Mouse (Mus musculus) midbrain, embryonic 13.5 days (tissue): ENCODE measurements around the gene Tnfsf15. TPM values are rescaled to one million over a fixed set of nuclear protein-coding genes. Genes with fewer than 3 reads are reported as not detected.

Source experiments
- ATAC-seq: fragments of 200-750 bp; cut with Nextera tagmentation; 2 replicates; pipeline ENCODE4 v1.8.0; 2017; ENCODE audit warnings: mild to moderate bottlenecking, moderate TSS enrichment, moderate library complexity
- H3K27ac ChIP-seq: fragments of 300-500 bp; sonication (generic); 2 replicates; pipeline ENCODE4 v1.5.1; 2015; ENCODE audit warnings: inconsistent platforms, mild to moderate bottlenecking, moderate library complexity
- H3K27me3 ChIP-seq: fragments of 300-500 bp; sonication (generic); 2 replicates; pipeline ENCODE4 v1.6.1; 2015; ENCODE audit warnings: mild to moderate bottlenecking, inconsistent platforms
- H3K36me3 ChIP-seq: fragments of 300-500 bp; sonication (generic); 2 replicates; pipeline ENCODE4 v1.6.1; 2015; ENCODE audit warnings: mild to moderate bottlenecking, inconsistent platforms
- H3K4me1 ChIP-seq: fragments of 300-500 bp; sonication (generic); replicated peaks from 2 replicates; pipeline ENCODE4 v1.6.1; 2015; ENCODE audit warnings: inconsistent platforms
- H3K4me2 ChIP-seq: fragments of 300-500 bp; sonication (generic); replicated peaks from 2 replicates; pipeline ENCODE4 v1.6.1; 2015; ENCODE audit warnings: moderate library complexity, mild to moderate bottlenecking, inconsistent platforms
- H3K4me3 ChIP-seq: fragments of 300-500 bp; sonication (generic); replicated peaks from 2 replicates; pipeline ENCODE4 v1.5.1; 2015; ENCODE audit warnings: mild to moderate bottlenecking, inconsistent platforms
- H3K9ac ChIP-seq: fragments of 300-500 bp; sonication (generic); replicated peaks from 2 replicates; pipeline ENCODE4 v1.6.1; 2015; ENCODE audit warnings: mild to moderate bottlenecking, inconsistent platforms
- H3K9me3 ChIP-seq: fragments of 300-500 bp; sonication (generic); 2 replicates; pipeline ENCODE4 v1.6.1; 2016; ENCODE audit warnings: mild to moderate bottlenecking, inconsistent platforms
- WGBS: fragments of 180-500 bp; shearing (Covaris S2); methylation state at CpG from one replicate; pipeline ENCODE4 v1.1.7; 2015; 5-methylcytosine and 5-hydroxymethylcytosine counted together
- polyA plus RNA-seq: library from polyadenylated mRNA; unstranded; fragments of >200 nt; fragmentation: Nextera tagmentation; extraction: Ambion mirVana; gene quantifications from 2 replicates; pipeline ENCODE4 v1.2.1, GENCODE M21; 2015

The Tnfsf15 gene
- not detected in 2 replicates for polyA plus RNA-seq

DNA sequence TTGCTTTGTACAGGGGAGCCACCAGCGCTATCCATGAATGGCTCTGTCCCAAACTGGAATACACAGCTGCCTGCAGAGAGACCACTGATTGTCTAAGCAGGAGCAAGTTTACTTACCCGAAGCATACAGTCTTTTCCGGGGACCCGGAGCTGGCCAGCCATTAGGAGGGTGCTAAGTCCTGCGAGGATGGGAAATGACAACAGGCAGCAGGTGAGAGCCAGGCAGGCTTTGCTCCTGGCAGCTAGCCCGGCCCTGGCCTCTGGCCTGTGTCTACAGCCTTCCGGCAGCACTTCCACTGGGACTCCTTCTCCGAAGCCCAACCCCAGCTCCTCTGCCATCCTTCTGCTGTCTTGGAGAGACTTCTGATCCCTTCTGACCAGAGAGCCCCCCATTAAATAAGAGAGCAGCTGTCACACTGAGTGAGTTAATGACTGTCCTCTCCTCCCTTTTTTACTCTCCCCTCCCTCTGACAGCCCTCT, at the start of gene Tnfsf15:
Tnfsf15 (minus strand) TSS at position 421 of the 479 bp plus-strand sequence.
- no peak within 1 kb of the TSS for H3K9ac ChIP-seq
- no peaks in the 10 kb centered on the region for H3K36me3 ChIP-seq
- H3K27ac ChIP-seq: no peak within 1 kb of the TSS
- no peak within 1 kb of the TSS for H3K4me2 ChIP-seq
- no peak within 1 kb of the TSS for H3K4me3 ChIP-seq
- peak; percentile 65 for ATAC-seq
- H3K27me3 ChIP-seq: no peaks in the 10 kb centered on the region
- WGBS: 72% methylated on average over 8 of the region's 8 CpGs
- H3K4me1 ChIP-seq: no peaks in the 10 kb centered on the region
- H3K9me3 ChIP-seq: no peaks in the 10 kb centered on the region

DNA sequence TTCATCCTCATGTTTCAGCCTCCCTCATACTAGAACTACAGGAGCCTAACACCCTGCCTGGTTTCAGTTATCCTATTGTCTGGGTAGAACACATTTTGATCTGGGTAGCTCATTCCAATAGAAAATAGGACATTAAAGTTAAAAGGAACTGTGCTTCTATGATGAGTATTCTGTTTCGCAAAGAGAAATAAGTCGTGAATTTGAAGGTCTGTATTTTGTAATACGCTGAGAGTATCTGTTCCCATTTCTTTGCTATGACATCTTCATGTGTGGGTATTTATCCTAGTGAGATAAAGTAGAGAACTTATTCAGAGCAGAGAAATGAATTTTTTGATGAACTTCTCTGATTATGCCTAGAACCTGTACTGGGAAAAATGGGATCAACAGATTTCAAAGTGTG, 47.4 kb upstream of the Tnfsf15 start:
- H3K4me1 ChIP-seq: no peaks in the 10 kb centered on the region
- no peak overlapping the region for H3K4me2 ChIP-seq
- no peak for ATAC-seq
- H3K9me3 ChIP-seq: no peaks in the 10 kb centered on the region
- no peaks in the 10 kb centered on the region for H3K27me3 ChIP-seq
- H3K9ac ChIP-seq: no peak overlapping the region
- H3K4me3 ChIP-seq: no peak overlapping the region
- no peaks in the 10 kb centered on the region for H3K36me3 ChIP-seq
- 95% methylated on average over 3 of the region's 3 CpGs for WGBS
- no peak overlapping the region for H3K27ac ChIP-seq

DNA sequence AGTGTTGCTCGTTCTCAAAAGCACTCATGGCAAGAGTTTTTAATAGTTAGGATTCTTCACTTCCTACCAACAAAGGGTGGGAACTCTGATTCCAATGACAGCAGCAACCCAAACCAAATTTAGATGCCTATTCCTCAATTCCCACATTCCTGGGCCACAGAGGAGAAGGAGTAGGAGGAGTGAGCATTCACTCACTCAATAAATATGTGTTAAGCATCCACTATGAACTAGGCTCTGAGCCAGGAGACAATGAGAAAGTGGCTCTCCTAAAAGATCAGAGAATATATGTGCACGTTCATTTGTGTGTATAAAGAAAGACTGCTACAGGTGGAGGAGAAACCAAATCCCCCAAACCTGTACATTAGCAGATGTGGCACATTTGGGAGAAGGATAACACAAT, 40.6 kb upstream of the Tnfsf15 start:
- Histone ChIP-seq H3K4me2 (no peak overlapping the region), H3K27me3 (no peaks in the 10 kb centered on the region), H3K36me3 (no peaks in the 10 kb centered on the region), H3K9ac (no peak overlapping the region), H3K27ac (no peak overlapping the region), H3K4me3 (no peak overlapping the region), H3K4me1 (no peaks in the 10 kb centered on the region), H3K9me3 (no peaks in the 10 kb centered on the region)
- no peak for ATAC-seq
- 83% methylated on average over 2 of the region's 2 CpGs for WGBS

DNA sequence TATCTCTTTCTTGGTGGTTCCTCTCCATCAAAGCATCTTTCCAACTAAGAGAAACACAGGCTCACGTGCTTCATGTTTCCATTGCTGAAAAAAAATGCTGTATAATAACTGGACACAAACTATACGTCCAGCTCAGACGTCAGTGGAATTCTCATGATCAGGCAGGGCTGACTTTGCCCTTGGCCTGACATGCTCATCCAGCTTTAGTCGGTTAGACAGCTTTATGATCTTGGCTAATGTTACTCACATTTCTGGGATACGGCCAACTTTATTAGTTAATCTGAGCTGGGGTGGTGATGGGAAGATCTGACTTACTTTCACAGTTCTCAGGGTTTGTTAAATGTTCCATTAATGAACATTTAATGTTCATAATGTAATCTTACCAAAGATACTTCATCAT, 38.9 kb upstream of the Tnfsf15 start:
- H3K27ac ChIP-seq: no peak overlapping the region
- no peaks in the 10 kb centered on the region for H3K27me3 ChIP-seq
- no peak overlapping the region for H3K4me3 ChIP-seq
- no peak for ATAC-seq
- H3K4me1 ChIP-seq: no peaks in the 10 kb centered on the region
- H3K9me3 ChIP-seq: no peaks in the 10 kb centered on the region
- H3K4me2 ChIP-seq: no peak overlapping the region
- H3K9ac ChIP-seq: no peak overlapping the region
- H3K36me3 ChIP-seq: no peaks in the 10 kb centered on the region
- 91% methylated on average over 5 of the region's 5 CpGs for WGBS

DNA sequence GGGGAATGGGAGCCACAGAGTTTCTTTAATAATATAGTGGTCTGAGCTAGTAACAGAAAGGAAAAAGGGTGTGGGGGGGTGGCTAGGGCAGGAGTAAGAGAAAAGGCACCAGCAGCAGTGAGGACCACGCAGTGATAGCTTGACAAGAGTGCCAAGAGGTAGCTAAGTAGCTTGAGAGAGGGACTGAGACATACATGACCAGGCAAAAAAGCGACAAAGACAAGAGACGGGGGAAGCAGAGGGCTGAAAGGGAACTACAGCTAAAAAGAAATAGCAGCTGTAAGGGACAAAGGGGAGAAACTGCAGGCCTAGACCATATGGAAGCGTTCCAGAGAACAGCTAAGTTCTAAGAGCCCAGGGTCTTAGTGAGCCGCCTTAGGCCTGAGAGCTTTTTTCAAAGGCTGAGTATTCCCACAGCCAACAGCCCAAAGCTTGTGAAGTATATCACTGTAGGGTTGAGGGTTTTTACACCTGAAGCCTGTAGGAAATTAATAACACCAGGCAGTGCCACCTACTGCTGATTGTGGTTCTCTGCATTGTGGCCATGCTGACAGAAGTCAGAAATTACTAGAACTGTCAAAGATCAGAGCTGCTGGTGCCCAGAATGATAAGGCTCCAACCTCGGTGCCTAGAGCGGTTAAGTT, 38.2 kb upstream of the Tnfsf15 start:
- Histone ChIP-seq H3K9me3 (no peaks in the 10 kb centered on the region), H3K27me3 (no peaks in the 10 kb centered on the region), H3K36me3 (no peaks in the 10 kb centered on the region), H3K9ac (no peak overlapping the region), H3K4me3 (no peak overlapping the region), H3K27ac (no peak overlapping the region), H3K4me1 (no peaks in the 10 kb centered on the region), H3K4me2 (no peak overlapping the region)
- peak; percentile 45 for ATAC-seq
- WGBS: 77% methylated on average over 7 of the region's 7 CpGs

DNA sequence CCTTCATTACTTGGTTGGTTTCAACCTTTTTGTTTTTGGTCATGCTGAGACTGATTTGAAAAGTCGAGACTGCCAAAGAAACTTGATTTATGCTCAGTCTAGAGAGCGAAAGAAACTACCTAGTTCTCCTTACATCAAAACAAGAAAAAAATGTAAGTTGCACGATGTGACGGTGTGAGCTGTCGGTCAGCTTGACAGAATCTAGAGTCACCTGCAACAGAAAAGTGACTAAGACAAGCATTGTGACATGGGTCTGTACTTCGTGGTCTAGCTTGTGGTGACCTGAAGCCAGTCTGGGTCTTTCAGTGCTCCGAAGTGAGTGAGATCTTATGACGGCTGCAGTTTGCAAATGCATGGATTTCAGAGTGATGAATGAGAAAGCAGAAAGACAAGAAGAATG, 32.3 kb upstream of the Tnfsf15 start:
- H3K27me3 ChIP-seq: no peaks in the 10 kb centered on the region
- no peak overlapping the region for H3K4me3 ChIP-seq
- no peak overlapping the region for H3K9ac ChIP-seq
- ATAC-seq: no peak
- H3K4me2 ChIP-seq: no peak overlapping the region
- H3K36me3 ChIP-seq: no peaks in the 10 kb centered on the region
- no peaks in the 10 kb centered on the region for H3K9me3 ChIP-seq
- H3K4me1 ChIP-seq: no peaks in the 10 kb centered on the region
- 87% methylated on average over 8 of the region's 8 CpGs for WGBS
- no peak overlapping the region for H3K27ac ChIP-seq

DNA sequence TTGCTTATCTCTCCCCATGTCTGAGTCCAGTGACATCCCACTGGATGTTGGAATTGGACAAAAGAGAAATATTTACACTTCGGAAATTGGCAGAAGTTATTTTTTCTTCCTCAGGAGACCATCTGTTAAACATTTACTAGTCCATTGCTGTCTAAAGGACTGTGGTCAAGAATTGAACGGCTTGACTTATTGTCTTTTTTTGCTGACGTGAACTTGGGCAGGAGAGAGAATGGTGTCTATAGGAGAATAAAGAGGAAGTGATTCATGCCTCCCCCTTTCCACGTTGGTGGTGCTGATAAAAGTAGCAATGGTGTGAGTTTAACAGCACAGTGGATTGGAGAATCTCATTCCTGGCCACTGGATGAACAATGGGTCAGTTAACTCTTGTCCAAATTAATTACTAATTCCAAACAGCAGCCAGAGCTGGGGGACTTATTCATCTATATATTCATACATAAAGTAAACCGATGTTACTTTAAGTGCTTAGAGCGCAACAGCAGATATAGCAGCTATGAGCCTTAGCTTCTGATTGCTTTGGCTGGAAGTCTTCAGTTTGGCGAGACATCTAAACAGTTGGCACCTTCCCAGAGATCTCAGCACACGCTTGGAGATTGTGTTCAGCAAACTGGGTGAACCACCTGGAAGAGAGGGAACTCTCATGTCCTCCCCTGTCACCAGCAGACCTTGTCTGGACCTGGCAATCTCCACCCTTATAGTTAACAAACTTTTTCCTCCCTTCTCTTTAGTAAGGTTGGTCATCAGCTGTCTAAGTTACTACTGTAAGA, 28.6 kb upstream of the Tnfsf15 start:
- H3K27me3 ChIP-seq: no peaks in the 10 kb centered on the region
- H3K4me2 ChIP-seq: no peak overlapping the region
- H3K27ac ChIP-seq: no peak overlapping the region
- H3K9ac ChIP-seq: no peak overlapping the region
- ATAC-seq: no peak
- no peak overlapping the region for H3K4me3 ChIP-seq
- no peaks in the 10 kb centered on the region for H3K9me3 ChIP-seq
- 89% methylated on average over 8 of the region's 8 CpGs for WGBS
- H3K4me1 ChIP-seq: no peaks in the 10 kb centered on the region
- no peaks in the 10 kb centered on the region for H3K36me3 ChIP-seq

DNA sequence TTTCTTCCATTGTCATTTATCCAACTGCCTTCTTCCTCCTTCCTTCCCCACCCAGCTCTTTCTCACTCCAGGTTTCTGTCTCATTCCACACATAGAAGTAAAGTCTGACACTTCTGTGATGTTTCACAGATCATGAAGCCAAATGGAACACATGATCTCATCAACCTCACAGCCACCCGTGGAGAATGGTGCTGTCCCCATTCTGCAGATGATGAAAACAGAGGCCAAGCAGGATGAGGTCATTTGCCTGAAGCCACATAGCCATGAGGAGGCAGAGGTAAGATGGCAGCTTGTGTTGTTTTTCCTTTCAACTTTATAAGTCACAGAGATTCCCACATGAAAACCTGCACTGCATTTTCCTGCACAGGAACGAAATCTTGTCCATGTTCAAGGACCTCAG, 27.6 kb upstream of the Tnfsf15 start:
- H3K9me3 ChIP-seq: no peaks in the 10 kb centered on the region
- no peak overlapping the region for H3K27ac ChIP-seq
- no peak overlapping the region for H3K4me2 ChIP-seq
- no peaks in the 10 kb centered on the region for H3K36me3 ChIP-seq
- ATAC-seq: no peak
- H3K4me1 ChIP-seq: no peaks in the 10 kb centered on the region
- 86% methylated on average over 2 of the region's 2 CpGs for WGBS
- no peak overlapping the region for H3K9ac ChIP-seq
- no peaks in the 10 kb centered on the region for H3K27me3 ChIP-seq
- no peak overlapping the region for H3K4me3 ChIP-seq

DNA sequence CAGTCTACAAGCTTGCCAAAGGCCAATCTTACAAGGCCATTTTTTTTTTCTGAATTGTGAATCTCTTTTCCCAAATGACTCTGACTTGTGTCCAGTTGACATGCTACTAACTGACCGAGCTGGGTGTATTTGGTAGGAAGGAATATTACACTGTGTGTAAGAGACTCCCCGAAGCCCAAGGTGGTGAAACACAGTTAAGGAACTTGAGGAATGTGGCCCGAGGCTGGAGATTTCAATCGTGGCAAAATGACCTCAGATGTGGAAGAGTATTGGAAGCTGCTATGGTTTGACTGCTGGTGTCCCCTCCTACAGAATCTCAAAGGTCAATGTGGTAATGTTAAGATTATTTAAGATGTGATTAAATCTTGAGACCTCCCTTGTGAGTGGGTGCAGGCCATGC, 26.4 kb upstream of the Tnfsf15 start:
- Histone ChIP-seq H3K27me3 (no peaks in the 10 kb centered on the region), H3K4me1 (no peaks in the 10 kb centered on the region), H3K4me2 (no peak overlapping the region), H3K4me3 (no peak overlapping the region), H3K27ac (no peak overlapping the region), H3K36me3 (no peaks in the 10 kb centered on the region), H3K9me3 (no peaks in the 10 kb centered on the region), H3K9ac (no peak overlapping the region)
- 81% methylated on average over 4 of the region's 4 CpGs for WGBS
- no peak for ATAC-seq

DNA sequence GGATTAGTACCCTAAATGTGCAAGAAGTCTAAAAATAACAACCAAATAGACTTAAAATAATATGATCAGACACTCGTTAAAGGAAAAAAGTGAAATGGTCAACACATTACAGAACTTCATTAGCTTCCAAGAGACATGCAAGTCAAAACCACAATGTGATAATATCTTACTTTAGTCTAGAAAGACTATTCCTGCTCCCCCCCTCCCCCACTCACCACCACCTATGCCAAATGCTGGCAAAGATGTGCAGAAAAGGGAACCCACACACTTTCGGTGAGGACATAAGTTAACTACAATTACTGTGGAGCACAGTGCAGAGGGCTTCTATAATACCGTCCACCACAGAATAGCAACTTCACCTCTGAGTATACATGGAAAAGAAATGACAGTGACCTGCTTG, 24.2 kb upstream of the Tnfsf15 start:
- no peak overlapping the region for H3K9ac ChIP-seq
- no peak overlapping the region for H3K4me2 ChIP-seq
- H3K27ac ChIP-seq: no peak overlapping the region
- no peaks in the 10 kb centered on the region for H3K9me3 ChIP-seq
- no peak for ATAC-seq
- no peak overlapping the region for H3K4me3 ChIP-seq
- WGBS: 97% methylated on average over 3 of the region's 3 CpGs
- no peaks in the 10 kb centered on the region for H3K27me3 ChIP-seq
- no peaks in the 10 kb centered on the region for H3K36me3 ChIP-seq
- H3K4me1 ChIP-seq: no peaks in the 10 kb centered on the region

DNA sequence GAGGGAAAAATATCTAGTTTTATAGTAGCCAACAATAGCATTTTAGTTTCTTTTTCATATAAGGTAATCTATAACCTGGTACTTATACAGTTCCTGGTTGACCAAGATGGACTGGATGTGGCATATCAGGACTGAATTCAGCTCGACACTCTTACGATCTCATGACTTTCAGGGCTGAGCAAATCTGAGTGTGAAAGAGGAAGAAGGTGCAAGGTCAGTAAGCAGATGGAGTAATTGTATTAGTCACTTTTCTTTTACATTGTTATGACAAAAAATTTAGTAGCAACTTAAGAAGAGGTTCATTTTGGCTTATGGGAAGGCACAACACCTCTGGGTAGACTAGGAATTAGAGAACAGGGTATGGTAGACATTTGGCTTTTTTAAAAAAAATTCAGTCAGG, 20.1 kb upstream of the Tnfsf15 start:
- H3K9ac ChIP-seq: no peak overlapping the region
- no peak overlapping the region for H3K4me3 ChIP-seq
- no peak overlapping the region for H3K4me2 ChIP-seq
- WGBS: 95% methylated on average over 2 of the region's 2 CpGs
- no peaks in the 10 kb centered on the region for H3K9me3 ChIP-seq
- no peak for ATAC-seq
- H3K4me1 ChIP-seq: no peaks in the 10 kb centered on the region
- H3K27me3 ChIP-seq: no peaks in the 10 kb centered on the region
- no peak overlapping the region for H3K27ac ChIP-seq
- no peaks in the 10 kb centered on the region for H3K36me3 ChIP-seq

DNA sequence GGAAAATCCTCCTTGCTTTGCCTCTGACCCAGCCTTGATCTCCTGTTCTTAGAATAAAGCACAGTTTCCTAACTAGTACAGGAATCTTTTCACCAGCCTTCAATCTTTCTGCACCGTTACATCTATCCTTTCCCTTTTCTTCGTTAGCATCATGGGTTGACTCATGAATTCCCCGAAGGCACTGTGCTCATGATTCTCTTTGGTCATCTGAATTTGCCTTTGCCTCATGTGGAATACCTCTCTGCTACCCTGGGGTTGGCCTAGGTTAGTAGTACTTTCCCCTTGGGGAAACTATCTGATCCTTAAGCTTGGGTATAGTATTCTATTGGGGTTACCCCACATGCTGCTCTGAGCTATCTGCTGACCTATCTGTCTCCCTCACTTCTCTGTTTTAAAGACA, 15.0 kb upstream of the Tnfsf15 start:
- Histone ChIP-seq H3K4me3 (no peak overlapping the region), H3K36me3 (no peaks in the 10 kb centered on the region), H3K4me2 (no peak overlapping the region), H3K27me3 (no peaks in the 10 kb centered on the region), H3K27ac (no peak overlapping the region), H3K4me1 (no peaks in the 10 kb centered on the region), H3K9ac (no peak overlapping the region), H3K9me3 (no peaks in the 10 kb centered on the region)
- ATAC-seq: no peak
- 90% methylated on average over 3 of the region's 3 CpGs for WGBS
